Mouse (Mus musculus) cerebellum, adult 8-10 months (tissue): ENCODE results near the gene Pglyrp2.

ENCODE experiments used
- DNase-seq: peaks from one replicate; pipeline ENCODE4 v3.0.0; 2022

The Pglyrp2 gene

DNA sequence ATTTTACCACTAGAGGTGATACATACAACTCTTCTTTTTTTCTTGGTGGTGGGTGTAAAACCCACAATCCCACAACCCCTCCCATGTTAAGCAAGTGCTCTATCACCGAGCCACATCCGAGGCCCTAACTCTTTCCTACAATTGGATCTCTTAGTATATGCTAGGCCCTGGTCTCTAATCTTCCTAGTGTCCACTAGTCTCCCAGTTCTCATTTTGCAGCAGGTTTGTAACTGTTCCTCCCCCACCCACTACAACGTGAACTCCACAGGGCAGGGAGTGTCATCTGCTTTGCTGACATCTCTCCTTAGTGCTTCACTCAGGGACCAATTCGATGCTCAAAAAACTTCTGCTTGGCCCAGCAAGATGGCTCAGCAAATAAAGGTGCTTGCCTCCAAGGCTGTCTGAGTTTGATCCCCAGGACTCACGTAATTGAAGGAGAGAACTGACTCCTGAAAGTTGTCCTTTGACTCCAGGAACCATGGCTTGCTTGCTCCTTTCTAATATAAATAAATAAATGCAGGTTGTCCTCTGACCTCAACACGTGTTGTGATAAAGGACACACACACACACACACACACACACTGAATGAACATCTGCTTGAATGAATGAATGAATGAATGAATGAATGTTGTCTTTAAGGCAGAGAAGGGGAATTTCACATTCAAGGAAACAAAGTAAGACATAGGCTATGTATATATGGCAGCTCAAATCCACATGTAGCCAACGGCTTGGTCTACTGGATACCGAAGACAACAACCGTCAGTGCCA, 21.8 kb downstream of the Pglyrp2 start:
- no peak for DNase-seq

- DNase-seq, result no peak
Observed at GRCm38 (mm10) chr17:32396266-32396665, 27.7 kb downstream of the Pglyrp2 start.

- DNase-seq, result no peak
Observed at GRCm38 (mm10) chr17:32393944-32394343, 30.0 kb downstream of the Pglyrp2 start.

- DNase-seq, result peak; percentile 98
Observed at GRCm38 (mm10) chr17:32389101-32389659, 34.8 kb downstream of the Pglyrp2 start, which contains the start of gene Wiz. Gene Wiz, minus strand, starts transcription at chr17:32389439.

- DNase-seq, result peak; percentile 62
Observed at GRCm38 (mm10) chr17:32388370-32389100, 35.4 kb downstream of the Pglyrp2 start.

DNA sequence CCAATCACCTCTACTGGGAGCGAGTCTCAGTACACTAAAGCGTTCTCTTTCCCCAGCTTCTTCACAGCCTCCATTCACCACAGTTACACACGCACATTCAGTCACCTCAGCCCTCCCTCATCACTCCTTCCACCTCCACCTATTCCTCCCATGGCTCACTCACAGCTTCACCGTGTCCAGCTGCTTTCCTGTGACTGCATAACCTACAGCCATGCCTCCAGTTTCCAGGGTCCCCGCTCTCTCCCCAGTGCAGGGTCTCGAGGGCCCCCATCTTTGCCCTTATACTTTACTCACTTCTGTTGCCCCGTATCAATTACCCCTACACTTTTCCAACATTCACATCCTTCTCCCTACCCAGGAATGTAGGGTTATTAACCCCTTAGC, 36.0 kb downstream of the Pglyrp2 start:
- no peak for DNase-seq

DNA sequence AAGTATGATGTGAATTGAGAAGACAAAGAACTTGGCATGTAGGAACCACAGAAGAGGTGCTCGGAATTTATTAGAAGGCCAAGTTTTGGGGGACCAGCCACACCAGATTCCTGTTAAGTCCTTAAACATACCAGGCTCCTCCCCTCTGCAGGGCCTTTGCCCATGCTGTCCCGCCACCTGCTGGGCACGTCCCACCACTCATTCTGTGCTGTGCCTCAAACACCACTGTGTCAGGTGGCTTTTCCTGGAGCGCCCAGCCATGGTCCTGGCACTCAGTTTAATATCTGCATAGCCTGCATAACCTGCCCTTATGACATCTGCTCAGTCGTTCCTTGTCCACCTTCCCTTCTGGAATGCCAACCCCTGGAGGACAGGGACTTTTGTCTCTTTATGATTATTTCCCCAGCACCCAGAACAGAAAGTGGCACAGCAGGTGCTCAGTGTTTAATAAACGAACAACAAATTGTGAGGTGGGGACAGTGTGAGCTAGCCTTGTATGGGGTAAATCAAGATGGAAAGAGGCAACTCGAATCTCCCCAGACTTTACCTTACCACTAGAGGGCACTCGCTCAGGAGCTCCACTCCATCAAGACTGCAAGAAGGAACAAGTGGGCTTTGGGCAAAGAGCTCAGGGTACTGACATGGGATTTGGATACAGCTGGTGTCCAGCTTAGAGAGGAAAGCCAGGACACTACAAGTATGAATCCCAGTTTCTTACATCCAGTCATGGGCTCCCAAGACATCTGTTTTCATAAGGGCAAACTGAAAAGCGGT, 37.1 kb downstream of the Pglyrp2 start:
- DNase-seq, result no peak

DNA sequence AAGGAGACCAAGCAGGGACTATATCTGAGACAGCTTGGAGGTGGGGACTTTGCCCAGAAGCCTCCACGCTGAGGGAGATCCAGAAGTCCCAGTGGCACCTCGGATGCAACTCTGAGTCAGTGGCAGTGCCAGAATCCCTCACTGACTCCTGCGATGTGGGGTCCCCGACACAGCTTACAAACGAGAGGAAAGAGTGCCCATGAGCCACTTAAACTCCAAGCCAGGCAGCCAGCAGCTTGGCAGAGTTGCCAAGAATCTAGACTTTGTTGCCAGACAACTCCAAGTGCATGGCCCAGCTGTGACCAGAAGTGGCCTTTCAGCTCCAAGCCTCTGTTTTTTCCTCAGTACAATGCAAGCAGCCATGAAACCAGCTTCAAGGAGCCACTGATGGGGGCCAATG, 40.3 kb downstream of the Pglyrp2 start:
- no peak for DNase-seq

- DNase-seq, result peak; percentile 56
Observed at GRCm38 (mm10) chr17:32382576-32382975, 41.4 kb downstream of the Pglyrp2 start.

DNA sequence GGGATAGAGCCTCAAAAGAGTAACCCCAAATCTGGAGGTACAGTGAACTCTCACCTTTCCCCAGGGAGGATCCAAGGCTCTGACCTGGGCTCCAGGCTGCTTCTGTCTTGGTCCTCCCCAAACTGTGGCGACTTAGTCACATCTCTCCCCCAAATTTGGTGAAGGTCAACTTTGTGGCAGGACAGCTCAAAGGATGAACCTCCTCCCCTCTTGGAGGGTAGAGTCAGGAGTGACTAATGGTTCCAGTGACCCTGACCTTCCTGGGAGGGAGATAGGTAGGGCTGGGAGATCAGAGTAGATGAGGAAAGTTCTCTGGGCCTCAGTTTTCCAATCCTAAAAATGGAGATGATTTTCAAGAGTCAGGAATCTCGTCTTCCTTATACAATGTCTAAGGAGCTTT, 45.2 kb downstream of the Pglyrp2 start:
- DNase-seq, result no peak

GRCm38 (mm10) chr17:32377137-32377536, 46.8 kb downstream of the Pglyrp2 start:
- no peak for DNase-seq

- DNase-seq, result no peak
Observed at GRCm38 (mm10) chr17:32376475-32376874, 47.5 kb downstream of the Pglyrp2 start.

- no peak for DNase-seq
Observed at GRCm38 (mm10) chr17:32368991-32369578, 54.9 kb downstream of the Pglyrp2 start.

GRCm38 (mm10) chr17:32367706-32368105, 56.3 kb downstream of the Pglyrp2 start:
- no peak for DNase-seq

DNA sequence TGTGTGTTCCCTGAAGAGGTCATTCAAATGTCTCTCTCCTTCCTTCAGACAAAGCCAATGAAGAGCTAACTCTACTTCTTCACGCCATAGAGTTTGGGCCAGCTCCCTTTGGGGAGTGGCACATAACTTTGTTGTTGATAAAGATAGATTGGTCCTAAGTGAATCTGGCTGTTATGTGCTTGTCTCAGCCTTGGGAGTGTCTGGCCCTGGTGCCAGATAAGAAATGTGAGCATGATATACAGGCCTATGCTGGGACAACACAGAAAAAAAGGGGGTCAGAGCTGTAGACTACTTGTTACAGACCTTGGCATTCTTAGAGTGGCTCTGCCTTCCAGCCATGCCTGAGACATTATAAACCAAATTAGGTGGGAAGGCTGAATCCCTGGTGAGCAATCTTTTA, 58.7 kb downstream of the Pglyrp2 start:
- DNase-seq, result no peak

DNA sequence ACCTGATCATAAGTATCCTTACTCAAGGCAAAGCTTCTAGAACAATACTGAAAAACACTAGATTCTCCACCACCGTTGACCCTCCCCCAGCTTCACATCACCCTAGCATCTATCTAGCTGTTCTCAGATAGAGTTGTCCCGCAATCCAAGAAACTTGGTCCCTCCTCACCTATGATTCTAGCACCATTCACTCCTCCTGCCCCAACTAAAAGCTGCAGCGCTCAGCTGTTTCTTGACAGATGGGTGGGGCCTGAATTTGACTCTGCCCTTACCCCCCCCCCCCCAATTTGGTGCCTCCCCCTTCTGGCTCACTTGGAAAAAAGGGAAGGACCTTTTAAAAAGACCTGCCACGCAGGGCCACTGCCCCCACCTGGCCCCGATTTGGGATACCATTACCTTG, 59.1 kb downstream of the Pglyrp2 start:
- no peak for DNase-seq

DNA sequence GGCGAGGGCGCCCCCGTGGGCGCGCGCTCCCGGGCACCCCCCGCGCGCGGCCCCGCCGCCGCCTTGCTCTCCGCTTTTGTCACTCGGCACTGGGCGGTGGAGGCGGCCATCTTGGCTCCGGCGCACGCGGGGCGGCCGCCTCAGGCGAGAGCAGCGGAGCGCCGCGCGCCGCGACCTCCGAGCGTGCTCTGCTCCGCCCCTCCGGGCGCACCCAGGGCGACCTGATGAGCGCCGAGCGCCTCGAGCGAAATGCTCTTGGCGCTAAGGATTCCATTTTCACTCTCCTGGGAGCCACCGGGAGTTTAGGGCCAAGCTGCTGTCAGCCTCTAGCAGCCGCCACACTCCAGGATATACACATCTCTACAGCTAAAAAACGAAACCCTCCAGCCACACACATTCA, 59.6 kb downstream of the Pglyrp2 start:
- DNase-seq, result peak; percentile 83

- no peak for DNase-seq
Observed at GRCm38 (mm10) chr17:32363821-32364301, 60.1 kb downstream of the Pglyrp2 start.

GRCm38 (mm10) chr17:32362686-32363085, 61.3 kb downstream of the Pglyrp2 start:
- DNase-seq, result no peak
